Mouse (Mus musculus) embryonic facial prominence, embryonic 10.5 days (tissue): Measurements from ENCODE around the gene Zfp280c. TPM values are rescaled to one million over a fixed set of nuclear protein-coding genes. Genes with fewer than 3 reads are reported as not detected.
A peak's percentile ranks its signal among the peaks of the same experiment; 100 is the strongest.

ENCODE experiments used
- DNase-seq: peaks from one replicate; pipeline ENCODE4 v3.0.0-alpha.2; 2017; ENCODE audit warnings: low spot score
- H3K27ac ChIP-seq: fragments of 300-500 bp; sonication (generic); replicated peaks from 2 replicates; pipeline ENCODE4 v1.5.1; 2016; ENCODE audit warnings: mild to moderate bottlenecking
- H3K27me3 ChIP-seq: fragments of 300-500 bp; sonication (generic); replicated peaks from 2 replicates; pipeline ENCODE4 v1.6.1; 2016; ENCODE audit warnings: low read depth, mild to moderate bottlenecking; ENCODE audit not compliant: poor library complexity, severe bottlenecking
- H3K36me3 ChIP-seq: fragments of 300-500 bp; sonication (generic); replicated peaks from 2 replicates; pipeline ENCODE4 v1.6.1; 2016; ENCODE audit warnings: mild to moderate bottlenecking, moderate library complexity
- H3K4me1 ChIP-seq: fragments of 300-500 bp; sonication (generic); 2 replicates; pipeline ENCODE4 v1.6.1; 2016
- H3K4me3 ChIP-seq: fragments of 300-500 bp; sonication (generic); 2 replicates; pipeline ENCODE4 v1.5.1; 2016; ENCODE audit warnings: mild to moderate bottlenecking, moderate library complexity
- H3K9me3 ChIP-seq: fragments of 300-500 bp; sonication (generic); 2 replicates; pipeline ENCODE4 v1.6.1; 2016; ENCODE audit warnings: mild to moderate bottlenecking
- WGBS: fragments of 180-500 bp; shearing (Covaris S2); methylation state at CpG from one replicate; pipeline ENCODE4 v1.1.7; 2016; 5-methylcytosine and 5-hydroxymethylcytosine counted together
- microRNA-seq: library from miRNA; unstranded; fragments of <30 nt; microRNA quantifications from one replicate; pipeline ENCODE4, GENCODE M21; 2017
- polyA plus RNA-seq: library from polyadenylated mRNA; unstranded; fragments of >200 nt; fragmentation: Nextera tagmentation; extraction: Ambion mirVana; gene quantifications from 2 replicates; pipeline ENCODE4 v1.2.1, GENCODE M21; 2016

Gene Zfp280c
- polyA plus RNA-seq, 1 experiment from 2014 or later = 19.1 TPM

DNA sequence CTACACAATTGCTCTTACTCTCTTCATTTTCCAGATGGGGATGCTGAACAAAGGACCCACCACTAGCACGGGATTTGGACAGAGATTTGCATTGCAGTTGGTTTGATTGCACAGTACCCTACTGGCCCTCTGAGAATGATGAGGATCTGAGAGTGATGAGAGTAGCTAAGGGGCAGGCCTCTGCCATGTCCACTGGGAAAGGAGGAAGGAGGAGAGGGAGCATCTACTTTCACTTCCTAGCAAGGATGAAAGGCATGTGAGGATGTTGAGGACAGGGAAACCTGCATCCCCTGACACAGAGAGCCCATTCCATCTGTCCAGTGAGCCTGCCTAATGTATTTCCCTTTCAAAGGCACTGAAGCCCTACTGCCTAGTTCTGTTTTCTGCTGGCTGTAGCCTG lies 69.0 kb downstream of the Zfp280c start:
- H3K9me3 ChIP-seq = no peaks in the 10 kb centered on the region
- no peak for DNase-seq
- WGBS = 79% methylated on average over 1 of the region's 1 CpGs
- no peaks in the 10 kb centered on the region for H3K36me3 ChIP-seq
- peaks cover 5% of the 10 kb centered on the region; the same call in 1 of the 2 replicates for H3K27me3 ChIP-seq
- H3K27ac ChIP-seq = no peak overlapping the region
- H3K4me3 ChIP-seq = no peak overlapping the region
- H3K4me1 ChIP-seq = no peaks in the 10 kb centered on the region

DNA sequence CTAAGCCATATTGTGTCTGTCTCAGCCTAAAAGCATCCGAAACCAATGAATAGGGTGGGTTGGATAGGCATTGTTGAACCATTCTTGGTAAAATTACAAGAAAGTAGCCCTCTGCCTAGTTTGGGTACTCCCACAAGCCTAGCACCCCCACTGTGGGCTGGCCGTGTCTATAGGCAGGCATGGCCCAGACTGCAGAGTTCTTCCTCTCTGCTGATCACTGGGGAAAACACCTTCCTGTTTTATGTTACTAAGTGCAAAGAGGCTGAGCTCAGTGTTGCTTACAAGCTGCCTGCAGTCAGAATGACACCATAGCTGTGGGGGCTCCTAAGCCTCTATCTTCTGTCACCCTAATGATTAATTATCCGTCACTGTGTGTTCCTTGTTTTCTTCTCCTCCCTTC lies 70.8 kb downstream of the Zfp280c start:
- DNase-seq = no peak
- Histone ChIP-seq H3K9me3 (no peaks in the 10 kb centered on the region), H3K4me1 (peaks cover 3% of the 10 kb centered on the region; the same call in 1 of the 2 replicates), H3K27me3 (peaks cover 21% of the 10 kb centered on the region), H3K27ac (no peak overlapping the region), H3K4me3 (no peak overlapping the region), H3K36me3 (no peaks in the 10 kb centered on the region)
- 74% methylated on average over 3 of the region's 3 CpGs for WGBS

DNA sequence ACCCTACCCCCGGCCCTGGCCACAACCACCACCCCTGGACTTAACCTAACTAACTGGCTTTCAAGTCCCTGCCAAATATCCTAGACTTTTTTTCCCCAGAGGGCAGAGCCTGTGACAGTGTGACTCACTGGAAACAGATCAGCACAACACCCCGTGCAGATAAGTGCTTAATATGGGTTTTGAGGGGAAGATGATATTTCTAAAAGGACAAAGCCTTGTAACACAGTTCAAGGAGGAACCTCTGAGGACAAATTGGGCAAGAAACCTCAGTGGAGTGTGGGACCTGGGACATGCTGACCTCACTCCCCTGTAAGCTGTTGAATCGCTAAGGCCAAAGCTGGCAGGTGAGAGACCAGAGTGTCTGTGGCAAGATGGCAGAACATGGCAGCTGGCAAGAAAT lies 72.7 kb downstream of the Zfp280c start:
- peaks cover 24% of the 10 kb centered on the region for H3K27me3 ChIP-seq
- peaks cover 5% of the 10 kb centered on the region; the same call in 1 of the 2 replicates for H3K4me1 ChIP-seq
- no peak overlapping the region for H3K27ac ChIP-seq
- no peaks in the 10 kb centered on the region for H3K36me3 ChIP-seq
- DNase-seq = no peak
- no peak overlapping the region for H3K4me3 ChIP-seq
- no peaks in the 10 kb centered on the region for H3K9me3 ChIP-seq
- WGBS = 85% methylated on average over 3 of the region's 3 CpGs

DNA sequence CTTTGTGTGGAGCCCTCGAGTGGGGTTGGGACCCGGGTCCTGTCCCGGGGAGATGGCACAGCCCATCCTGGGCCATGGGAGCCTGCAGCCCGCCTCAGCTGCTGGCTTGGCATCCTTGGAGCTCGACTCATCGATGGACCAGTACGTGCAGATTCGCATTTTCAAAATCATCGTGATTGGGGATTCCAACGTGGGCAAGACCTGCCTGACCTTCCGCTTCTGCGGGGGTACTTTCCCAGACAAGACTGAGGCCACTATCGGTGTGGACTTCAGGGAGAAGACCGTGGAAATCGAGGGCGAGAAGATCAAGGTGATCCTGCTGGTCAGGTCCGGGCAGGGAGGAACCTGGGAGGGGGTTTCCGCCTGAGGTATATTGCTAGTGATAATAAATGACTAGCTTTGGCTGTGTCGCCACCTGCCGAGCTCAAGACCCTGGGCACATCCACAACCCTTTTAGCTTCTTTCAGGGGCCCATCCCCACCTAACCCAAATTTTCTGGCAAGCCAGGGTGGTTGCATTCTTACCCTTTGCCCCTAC lies 74.7 kb downstream of the Zfp280c start:
- Histone ChIP-seq H3K4me1 (peaks cover 5% of the 10 kb centered on the region; the same call in 1 of the 2 replicates), H3K4me3 (peak overlapping the region; percentile 60), H3K36me3 (no peaks in the 10 kb centered on the region), H3K27me3 (peaks cover 24% of the 10 kb centered on the region), H3K9me3 (no peaks in the 10 kb centered on the region), H3K27ac (peak overlapping the region; percentile 77)
- DNase-seq = no peak
- WGBS = 20% methylated on average over 20 of the region's 20 CpGs

DNA sequence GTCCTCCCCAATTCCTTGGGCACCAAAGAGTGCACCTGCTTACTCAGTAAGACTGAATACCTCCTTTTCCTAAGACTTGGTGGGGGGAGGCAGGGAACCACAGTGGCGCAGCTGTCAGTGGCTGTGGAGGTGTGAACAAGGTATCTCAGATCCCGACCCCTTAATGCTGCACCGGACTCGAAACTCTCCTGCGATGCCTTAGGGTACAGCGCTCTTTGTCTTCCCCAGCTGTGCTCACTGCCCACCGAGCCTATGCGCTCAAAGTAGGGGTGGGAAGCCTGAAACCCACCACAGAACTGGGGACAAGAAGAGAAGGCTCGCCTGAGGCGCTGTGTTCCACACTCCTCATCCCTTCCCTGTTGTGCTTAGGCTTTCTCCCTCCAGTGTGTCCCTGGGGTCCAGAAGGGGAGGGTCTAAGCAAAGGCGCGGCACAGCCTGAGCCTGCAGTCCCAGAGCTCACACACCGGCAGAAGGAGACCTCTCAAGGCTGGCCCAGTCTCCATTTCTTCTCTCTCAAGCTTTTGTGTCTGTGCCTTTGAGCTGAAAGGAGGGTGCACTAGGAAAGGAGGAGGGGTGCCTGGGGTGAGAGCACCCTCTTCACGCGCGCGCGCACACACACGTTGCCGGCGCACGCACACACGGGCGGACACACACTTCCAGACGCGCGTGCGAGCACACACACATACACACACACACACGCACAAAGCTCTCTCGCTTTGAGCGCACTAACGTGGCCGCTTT lies 75.3 kb downstream of the Zfp280c start, which contains the start of gene Rab33a:
TSS of gene Rab33a (plus strand) at position 478 of the 741 bp plus-strand sequence.
- 20% methylated on average over 33 of the region's 33 CpGs for WGBS

GRCm38 (mm10) chrX:48518211-48518807 lies 76.0 kb downstream of the Zfp280c start:
- Histone ChIP-seq H3K9me3 (no peaks in the 10 kb centered on the region), H3K4me1 (peaks cover 5% of the 10 kb centered on the region; the same call in 1 of the 2 replicates), H3K36me3 (no peaks in the 10 kb centered on the region), H3K27ac (peak overlapping the region; percentile 77), H3K27me3 (peaks cover 26% of the 10 kb centered on the region), H3K4me3 (peak overlapping the region; percentile 60)
- peak; percentile 66 for DNase-seq
- 28% methylated on average over 15 of the region's 15 CpGs for WGBS

More for the DNA sequence above, 75.3 kb downstream of the Zfp280c start, which contains the start of gene Rab33a:
- Histone ChIP-seq H3K27me3 (peaks cover 24% of the 10 kb centered on the region), H3K36me3 (no peaks in the 10 kb centered on the region), H3K9me3 (no peaks in the 10 kb centered on the region), H3K4me3 (peak within 1 kb of the TSS; percentile 60), H3K27ac (peak within 1 kb of the TSS; percentile 77), H3K4me1 (peaks cover 5% of the 10 kb centered on the region; the same call in 1 of the 2 replicates)
- peak; percentile 40 for DNase-seq

DNA sequence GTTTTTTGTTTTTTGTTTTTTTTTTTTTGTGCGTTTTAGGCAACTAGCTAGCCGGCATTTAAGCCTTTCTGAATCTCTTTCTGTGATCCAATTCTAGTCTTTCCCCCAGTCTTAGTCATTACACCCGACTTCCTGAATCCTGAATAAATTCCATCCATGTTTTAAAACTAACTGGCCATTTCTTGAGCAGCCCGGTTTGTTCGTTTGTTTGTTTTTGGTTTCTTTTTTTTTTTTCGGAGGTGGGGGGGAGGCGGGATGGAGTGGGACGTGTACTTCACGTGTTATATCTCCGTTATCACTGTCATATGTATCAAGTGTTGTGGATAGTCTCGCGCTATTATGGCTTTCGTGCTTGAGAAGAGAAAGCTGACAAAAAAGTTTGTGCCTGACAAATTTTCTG lies 80.5 kb downstream of the Zfp280c start:
- Histone ChIP-seq H3K36me3 (no peaks in the 10 kb centered on the region), H3K27me3 (peaks cover 10% of the 10 kb centered on the region; the same call in 1 of the 2 replicates), H3K4me3 (peak overlapping the region; percentile 66), H3K27ac (peak overlapping the region; percentile 79; the same call in 1 of the 2 replicates), H3K9me3 (no peaks in the 10 kb centered on the region), H3K4me1 (peaks cover 11% of the 10 kb centered on the region; the same call in 1 of the 2 replicates)
- no peak for DNase-seq
- 15% methylated on average over 13 of the region's 13 CpGs for WGBS

GRCm38 (mm10) chrX:48513166-48513807 lies 81.0 kb downstream of the Zfp280c start, which contains the start of gene Aifm1:
Aifm1 (minus strand) TSS chrX:48513563.
- 20% methylated on average over 45 of the region's 45 CpGs for WGBS
- Histone ChIP-seq H3K9me3 (no peaks in the 10 kb centered on the region), H3K27ac (peak within 1 kb of the TSS; percentile 79), H3K4me3 (peak within 1 kb of the TSS; percentile 66), H3K36me3 (no peaks in the 10 kb centered on the region), H3K4me1 (peaks cover 6% of the 10 kb centered on the region; the same call in 1 of the 2 replicates), H3K27me3 (peaks cover 4% of the 10 kb centered on the region; the same call in 1 of the 2 replicates)
- DNase-seq = peak; percentile 94

DNA sequence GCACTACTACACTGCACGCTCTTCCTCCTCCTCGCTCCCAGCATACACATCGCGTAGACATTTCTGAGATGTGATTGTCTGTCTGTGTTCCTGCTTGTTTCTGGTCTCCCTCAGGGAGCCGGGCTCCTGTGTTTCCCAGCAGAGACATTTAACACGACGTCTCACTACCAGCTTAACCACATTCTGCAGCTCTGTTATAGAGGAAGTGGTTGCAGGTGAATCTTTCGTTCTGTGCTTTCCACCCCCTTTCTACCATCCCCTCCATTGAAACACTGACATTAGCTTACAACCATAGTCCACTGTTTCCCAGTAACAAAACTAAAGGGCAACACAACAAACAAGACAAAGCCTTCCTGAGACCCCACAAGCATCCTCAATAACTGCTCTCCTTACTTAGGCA lies 100.5 kb downstream of the Zfp280c start:
- H3K9me3 ChIP-seq = no peaks in the 10 kb centered on the region
- H3K4me1 ChIP-seq = no peaks in the 10 kb centered on the region
- H3K4me3 ChIP-seq = no peak overlapping the region
- H3K36me3 ChIP-seq = peaks cover 77% of the 10 kb centered on the region
- 95% methylated on average over 8 of the region's 8 CpGs for WGBS
- no peak for DNase-seq
- H3K27me3 ChIP-seq = no peaks in the 10 kb centered on the region
- no peak overlapping the region for H3K27ac ChIP-seq

Small RNAs within 50 kb of the gene (microRNA-seq; reads per million reads assigned to microRNA genes)
- not detected for gene Gm27828

Other genes starting within 250 kb of the Zfp280c start
- gene Elf4, start 131.4 kb downstream of the Zfp280c start, polyA plus RNA-seq = 2.4 TPM in 2 replicates
- 82.9 and 84.3 TPM in 2 replicates for gene Aifm1, start 80.9 kb downstream of the Zfp280c start, polyA plus RNA-seq
- 6.4 and 7.1 TPM in 2 replicates for gene Rab33a, start 75.2 kb downstream of the Zfp280c start, polyA plus RNA-seq
- gene Slc25a14, start 28.9 kb upstream of the Zfp280c start, polyA plus RNA-seq = 17.3 and 17.7 TPM in 2 replicates
- gene Gpr119, start 80.0 kb upstream of the Zfp280c start, polyA plus RNA-seq = not detected in 2 replicates
- 28.7 and 29.0 TPM in 2 replicates for gene Rbmx2, start 100.5 kb upstream of the Zfp280c start, polyA plus RNA-seq